Mouse (Mus musculus): ENCODE measurements at regions not wholly inside any gene's neighbourhood (a gene's known extent, or its start where the extent isn't known, plus 50 kb on each side); places are given as distances from the start of the nearest gene placed in this dataset.
A peak's percentile ranks its signal among the peaks of the same experiment; 100 is the strongest.
"Not testable (repeated sequence)": the region's sequence is repeated elsewhere in the genome, so short reads cannot be mapped to it uniquely, and the experiment has no call there.

DNA sequence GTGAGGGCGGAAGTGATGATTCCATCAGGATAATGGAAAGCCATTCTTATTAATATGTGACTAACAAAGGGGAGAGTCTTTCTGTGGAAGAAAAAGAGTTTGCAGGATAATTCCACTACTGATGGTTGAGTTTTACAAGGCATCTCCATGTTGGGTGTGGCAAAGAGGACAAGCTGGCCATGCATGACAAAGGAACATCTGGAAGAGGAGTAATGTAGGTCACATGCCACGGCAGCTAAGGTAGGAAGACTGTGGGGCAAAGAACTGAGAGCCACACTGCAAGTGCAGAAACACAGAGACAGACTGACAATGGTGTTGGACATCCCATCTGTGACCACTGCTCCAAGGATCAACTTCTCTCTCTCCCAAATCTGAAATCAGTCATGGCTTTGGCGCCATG, 196.4 kb upstream of the Gdi2 start:
- no peak for DNase-seq (ENCODE audit: low read depth, low spot score)

- peak; percentile 83 for DNase-seq (ENCODE audit: low read depth, low spot score)
Measured at GRCm38 (mm10) chr13:3343611-3344010, 194.3 kb upstream of the Gdi2 start.

DNA sequence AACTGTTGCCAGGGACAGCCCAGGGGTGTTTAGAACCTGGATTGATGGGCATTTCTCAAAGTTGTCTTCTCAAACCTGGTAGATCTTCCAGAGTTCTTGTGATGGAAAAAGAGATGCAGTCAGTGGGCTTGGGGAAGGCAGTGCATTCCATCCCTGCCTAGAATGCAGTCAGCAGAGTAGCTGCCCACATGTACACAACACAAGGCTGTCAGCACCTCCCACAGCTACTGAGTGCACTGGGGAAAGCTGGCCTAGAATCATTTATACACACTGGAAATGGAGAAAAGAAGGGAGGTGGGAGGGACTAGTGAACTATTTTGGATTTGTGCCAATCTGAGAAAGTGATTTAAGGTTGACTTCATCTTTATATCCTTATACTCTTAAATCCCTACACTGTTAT, 183.0 kb upstream of the Gdi2 start:
- peak; percentile 66 for DNase-seq (ENCODE audit: low read depth, low spot score)

- DNase-seq (ENCODE audit: low read depth, low spot score): no peak
Measured at GRCm38 (mm10) chr13:3358079-3358608, 179.7 kb upstream of the Gdi2 start.

GRCm38 (mm10) chr13:3358996-3359750, 178.7 kb upstream of the Gdi2 start:
- no peak for DNase-seq (ENCODE audit: low read depth, low spot score)

GRCm38 (mm10) chr13:3359751-3360260, 178.1 kb upstream of the Gdi2 start:
- DNase-seq (ENCODE audit: low read depth, low spot score): not testable (repeated sequence)

DNA sequence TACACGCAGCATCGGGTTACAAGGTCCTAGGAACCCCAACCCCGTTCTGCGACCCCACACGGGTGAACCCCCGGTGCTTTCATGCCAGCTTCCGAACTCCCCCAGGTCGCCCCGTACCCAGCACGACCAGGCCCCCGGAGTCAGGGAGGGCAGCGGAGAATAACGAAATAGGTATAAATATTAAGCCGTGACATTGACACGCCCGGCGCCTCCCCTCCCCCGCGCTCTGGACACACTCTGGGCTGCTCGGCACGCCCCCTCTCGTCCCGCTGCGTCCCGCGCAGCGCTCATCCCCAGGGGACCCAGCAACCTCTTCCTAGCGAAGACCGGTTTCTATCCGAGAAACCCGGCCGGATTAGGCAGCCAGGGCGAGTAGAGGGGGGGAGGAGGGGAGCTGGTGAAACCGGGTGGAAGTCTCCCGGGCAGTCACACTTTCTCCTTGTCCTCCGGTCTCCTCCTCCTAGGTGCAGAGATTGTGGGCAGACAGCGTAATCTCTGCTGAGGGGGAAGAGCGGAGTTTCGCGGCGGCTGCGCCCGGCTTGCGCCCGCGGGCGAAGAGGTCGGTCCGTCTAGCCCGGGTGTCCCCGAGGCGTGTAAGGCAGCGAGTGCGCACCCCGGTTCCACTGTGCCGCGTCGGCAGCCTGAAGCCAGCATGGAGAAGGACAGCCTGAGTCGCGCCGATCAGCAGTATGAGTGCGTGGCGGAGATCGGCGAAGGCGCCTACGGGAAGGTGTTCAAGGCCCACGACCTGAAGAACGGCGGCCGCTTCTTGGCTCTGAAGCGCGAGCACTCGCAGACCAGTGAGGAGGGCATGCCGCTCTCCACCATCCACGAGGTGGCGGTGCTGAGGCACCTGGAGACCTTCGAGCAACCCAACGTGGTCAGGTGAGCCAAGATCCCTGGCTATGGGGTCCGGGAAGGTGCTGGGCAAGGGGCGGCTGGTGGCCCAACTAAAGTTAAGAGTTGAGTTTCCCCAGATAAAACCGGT, 177.1 kb upstream of the Gdi2 start:
- DNase-seq (ENCODE audit: low read depth, low spot score): peak; percentile 68

DNA sequence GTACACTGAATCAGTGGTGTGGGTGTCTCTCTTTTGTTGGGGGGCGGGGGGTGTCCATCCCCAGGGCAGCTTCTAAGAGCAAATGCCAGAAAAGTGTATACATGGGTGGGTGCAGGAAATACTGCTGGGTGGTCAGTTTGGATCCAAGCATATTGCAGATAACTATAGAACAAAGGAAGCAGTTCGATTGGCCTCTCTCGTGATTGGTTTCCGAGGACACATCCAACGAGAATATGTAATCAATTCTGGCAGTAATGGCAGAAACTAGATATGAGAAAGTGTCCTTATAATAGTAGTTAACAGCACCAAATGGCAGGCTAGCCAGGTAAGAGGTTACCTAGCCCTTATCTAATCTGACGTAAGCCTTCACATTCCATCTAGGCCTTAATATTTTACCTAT, 165.2 kb upstream of the Gdi2 start:
- DNase-seq (ENCODE audit: low read depth, low spot score): no peak

- peak; percentile 53 for DNase-seq (ENCODE audit: low read depth, low spot score)
Measured at GRCm38 (mm10) chr13:3373522-3374220, 164.2 kb upstream of the Gdi2 start.

DNA sequence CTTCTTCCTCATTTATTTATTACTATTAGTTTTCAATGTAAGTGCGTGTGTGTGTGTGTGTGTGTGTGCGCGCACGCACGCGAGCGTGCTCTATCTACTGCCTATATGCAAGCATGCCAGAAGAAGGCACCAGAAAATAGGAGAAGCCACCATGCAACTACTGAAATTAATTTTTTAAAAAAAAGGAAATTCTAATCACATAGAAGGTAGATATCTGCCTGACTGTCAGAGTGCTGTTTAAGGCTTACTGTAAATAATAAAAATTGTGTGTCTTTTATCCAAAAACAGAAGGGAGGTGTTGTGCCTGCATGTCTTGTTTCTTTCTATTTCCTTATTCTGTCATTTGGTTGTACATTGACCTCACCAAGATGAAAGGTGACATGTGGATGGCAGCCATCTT, 163.1 kb upstream of the Gdi2 start:
- DNase-seq (ENCODE audit: low read depth, low spot score): no peak

DNA sequence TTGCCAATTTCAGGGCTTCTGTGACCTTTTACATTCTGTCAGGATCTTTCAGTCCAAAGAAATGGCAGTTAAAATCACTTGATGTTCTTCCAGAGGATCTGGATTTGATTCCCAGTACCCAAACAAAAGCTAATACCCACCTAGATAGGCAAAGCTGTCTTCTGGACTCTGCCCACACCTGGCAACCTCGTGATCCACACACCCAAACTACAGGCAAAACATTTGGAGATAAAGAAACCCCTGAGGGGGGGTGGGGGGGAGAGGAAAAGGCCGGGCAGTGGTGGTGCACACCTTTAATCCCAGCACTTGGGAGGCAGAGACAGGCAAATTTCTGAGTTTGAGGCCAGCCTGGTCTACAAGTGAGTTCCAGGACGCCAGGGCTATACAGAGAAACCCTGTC, 160.1 kb upstream of the Gdi2 start:
- not testable (repeated sequence) for DNase-seq (ENCODE audit: low read depth, low spot score)

- DNase-seq (ENCODE audit: low read depth, low spot score): not testable (repeated sequence)
Measured at GRCm38 (mm10) chr13:3405783-3406182, 132.1 kb upstream of the Gdi2 start.

DNA sequence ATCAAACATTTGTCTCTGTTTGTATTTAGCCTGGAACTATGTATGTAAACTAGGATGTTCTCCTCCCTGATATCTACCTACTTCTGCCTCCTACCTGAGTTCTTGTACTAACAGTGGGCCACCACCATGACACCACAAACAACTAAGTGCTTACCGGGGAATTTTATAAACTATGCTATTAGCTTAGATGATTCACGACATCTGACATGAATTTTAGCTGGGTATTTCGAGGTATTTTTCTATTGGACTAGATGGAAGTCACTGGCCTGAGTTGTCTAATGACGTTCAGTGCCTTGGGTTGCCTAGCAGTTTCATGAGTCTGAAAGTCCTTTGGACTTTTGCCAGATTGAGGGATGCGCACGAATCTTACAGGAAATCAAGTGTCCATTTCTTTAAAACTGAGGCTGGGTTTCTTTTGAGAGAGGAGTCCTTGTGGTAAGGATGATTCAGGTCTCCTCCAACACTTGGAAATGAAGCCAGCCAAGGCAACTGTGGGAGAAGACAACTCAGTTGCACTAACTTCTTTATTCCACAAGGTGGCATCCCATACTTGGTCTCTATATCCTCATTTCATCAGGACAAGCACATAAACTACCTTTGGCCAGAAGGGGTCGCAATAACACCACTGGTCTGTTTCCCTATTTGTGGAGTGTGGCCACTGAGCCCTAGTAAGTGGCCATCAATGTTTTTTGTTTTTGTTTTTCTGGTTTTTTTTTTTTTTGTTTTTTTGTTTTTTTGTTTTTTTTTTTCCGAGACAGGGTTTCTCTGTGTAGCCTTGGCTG, 131.4 kb upstream of the Gdi2 start:
- peak; percentile 90 for DNase-seq (ENCODE audit: low read depth, low spot score)

- not testable (repeated sequence) for DNase-seq (ENCODE audit: low read depth, low spot score)
Measured at GRCm38 (mm10) chr13:3410281-3410680, 127.6 kb upstream of the Gdi2 start.

DNA sequence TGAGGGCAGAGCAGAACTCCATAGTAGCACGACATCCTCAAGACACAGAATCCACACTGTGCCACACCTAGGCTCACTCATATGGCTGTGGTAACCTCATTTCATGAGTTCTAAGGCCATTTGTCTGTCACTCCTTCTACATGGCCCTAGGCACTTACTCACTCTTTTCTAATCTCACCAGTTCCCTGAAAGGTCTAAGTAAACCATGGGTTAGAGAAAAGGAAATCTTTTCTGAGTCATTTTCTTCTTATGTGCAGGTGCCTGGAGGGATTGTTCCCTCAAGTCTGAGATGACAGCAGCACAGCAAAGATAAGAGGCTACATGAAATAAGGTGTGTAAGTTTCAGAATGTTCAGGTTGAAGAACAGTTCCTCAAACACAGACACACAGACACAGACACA, 120.8 kb upstream of the Gdi2 start:
- DNase-seq (ENCODE audit: low read depth, low spot score): no peak

DNA sequence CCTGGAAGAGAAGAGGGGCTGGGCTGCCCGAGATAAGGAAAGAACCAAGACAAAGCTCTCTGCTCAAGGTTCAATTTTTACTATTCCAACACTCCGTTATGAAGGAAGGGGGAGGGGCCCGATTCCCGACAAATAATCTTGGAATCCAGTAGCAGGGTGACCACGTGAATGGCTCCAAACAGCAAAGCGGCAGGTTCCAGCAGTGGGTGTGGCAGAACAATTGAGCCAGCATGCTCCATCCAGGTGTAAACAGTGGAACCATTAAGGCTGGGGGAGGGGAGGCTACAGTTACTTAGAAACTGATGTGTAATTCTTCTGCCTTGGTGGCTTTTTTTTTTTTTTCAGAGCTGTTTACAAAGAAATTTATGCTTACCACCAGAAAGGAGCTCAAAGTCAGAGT, 82.5 kb upstream of the Gdi2 start:
- not testable (repeated sequence) for DNase-seq (ENCODE audit: low read depth, low spot score)

- no peak for DNase-seq (ENCODE audit: low read depth, low spot score)
Measured at GRCm38 (mm10) chr13:3476884-3477283, 61.0 kb upstream of the Gdi2 start.

DNA sequence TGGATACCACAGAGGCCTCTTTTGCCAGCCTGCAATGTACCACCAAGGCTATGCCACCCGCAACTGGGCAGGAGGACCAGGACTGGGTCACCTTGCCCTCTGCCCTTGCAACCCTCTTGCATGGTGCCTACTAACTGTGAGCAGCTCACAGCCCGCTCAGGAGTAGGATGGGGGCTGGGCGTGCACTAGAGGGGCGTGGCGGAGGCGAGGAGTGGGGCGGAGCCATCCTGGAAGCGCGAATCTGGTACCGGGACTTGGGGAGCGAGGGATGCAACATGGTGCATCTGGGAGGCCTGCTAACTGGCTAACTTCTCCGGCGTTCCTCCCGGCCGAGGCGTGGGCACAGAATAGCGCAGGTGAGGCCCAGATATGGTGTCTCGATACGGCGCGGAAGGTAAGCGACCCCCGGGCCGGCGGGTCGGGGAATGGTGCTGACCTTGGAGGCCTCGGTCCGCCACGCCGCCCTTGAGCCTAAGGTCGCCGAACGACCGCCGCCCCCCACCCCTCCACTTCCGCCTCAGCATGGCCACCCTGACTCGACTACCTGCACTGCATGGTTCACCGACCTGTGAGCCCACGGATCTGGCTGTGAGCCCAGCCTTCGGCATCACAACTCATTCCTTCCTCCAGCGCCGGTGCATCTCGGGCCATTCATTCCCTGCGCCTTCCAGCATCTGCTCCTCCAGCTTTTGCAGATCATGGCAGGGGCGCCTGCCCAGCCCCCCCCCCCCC, 59.7 kb upstream of the Gdi2 start:
- peak; percentile 89 for DNase-seq (ENCODE audit: low read depth, low spot score)

Data from brain, adult 2 months (tissue).